Mouse (Mus musculus) forebrain, postnatal 0 days (tissue): ENCODE data around the gene Nxpe2. TPM values are rescaled to one million over a fixed set of nuclear protein-coding genes. Genes with fewer than 3 reads are reported as not detected.
A peak's percentile ranks its signal among the peaks of the same experiment; 100 is the strongest.
"Not testable (repeated sequence)": the region's sequence is repeated elsewhere in the genome, so short reads cannot be mapped to it uniquely, and the experiment has no call there.

Experiments
- ATAC-seq: fragments of 200-750 bp; cut with Nextera tagmentation; 2 replicates; pipeline ENCODE4 v1.8.0; 2017; ENCODE audit warnings: mild to moderate bottlenecking, moderate library complexity
- DNase-seq: peaks from one replicate; pipeline ENCODE4 v3.0.0-alpha.2; 2015
- H3K27ac ChIP-seq: fragments of 300-500 bp; sonication (generic); 2 replicates; pipeline ENCODE4 v1.5.1; 2014; ENCODE audit warnings: low read depth, mild to moderate bottlenecking, antibody characterized with exemption, low read length, moderate library complexity, mixed read lengths
- H3K27me3 ChIP-seq: fragments of 300-500 bp; sonication (generic); 2 replicates; pipeline ENCODE4 v1.6.1; 2014; ENCODE audit warnings: mild to moderate bottlenecking, low read length, mixed read lengths; ENCODE audit not compliant: insufficient read depth
- H3K36me3 ChIP-seq: fragments of 300-500 bp; sonication (generic); 2 replicates; pipeline ENCODE4 v1.6.1; 2014; ENCODE audit warnings: mild to moderate bottlenecking, moderate library complexity; ENCODE audit not compliant: insufficient read depth
- H3K4me1 ChIP-seq: fragments of 300-500 bp; sonication (generic); 2 replicates; pipeline ENCODE4 v1.6.1; 2014; ENCODE audit warnings: antibody characterized with exemption; ENCODE audit not compliant: insufficient read depth
- H3K4me2 ChIP-seq: fragments of 300-500 bp; sonication (generic); 2 replicates; pipeline ENCODE4 v1.6.1; 2014; ENCODE audit warnings: low read depth, mild to moderate bottlenecking, moderate library complexity
- H3K4me3 ChIP-seq: fragments of 300-500 bp; sonication (generic); 2 replicates; pipeline ENCODE4 v1.5.1; 2014; ENCODE audit warnings: low read depth, low read length, mixed read lengths
- H3K9ac ChIP-seq: fragments of 300-500 bp; sonication (generic); 2 replicates; pipeline ENCODE4 v1.6.1; 2014; ENCODE audit warnings: mild to moderate bottlenecking
- H3K9me3 ChIP-seq: fragments of 300-500 bp; sonication (generic); 2 replicates; pipeline ENCODE4 v1.6.1; 2016; ENCODE audit warnings: low read length
- CTCF ChIP-seq: sonication (generic); IDR thresholded peaks from 2 replicates; pipeline ENCODE4 v1.5.1; 2016; ENCODE audit warnings: antibody characterized with exemption, control low read depth, low read depth
- WGBS: fragments of 180-500 bp; shearing (Covaris S2); extraction: QIAGEN DNeasy Blood & Tissue Kit; methylation state at CpG from one replicate; pipeline ENCODE4 v1.1.7; 2014; 5-methylcytosine and 5-hydroxymethylcytosine counted together
- polyA plus RNA-seq: library from polyadenylated mRNA; unstranded; fragments of >200 nt; fragmentation: Nextera tagmentation; extraction: Ambion mirVana; gene quantifications from 2 replicates; pipeline ENCODE4 v1.2.1, GENCODE M21; 2015
- total RNA-seq: library from RNA; depleted of rRNA; stranded (reverse); fragments of >200 nt; gene quantifications from 2 replicates; pipeline ENCODE4 v1.2.3, GENCODE M21; 2014

The Nxpe2 gene
- total and polyA plus RNA-seq, 2 experiments from 2014 or later: 0.38 TPM; not detected in 1

GRCm38 (mm10) chr9:48338783-48339455 is 14.3 kb downstream of the Nxpe2 start:
- no peak for TF ChIP-seq CTCF
- 82% methylated on average over 4 of the region's 4 CpGs for WGBS
- H3K27me3 ChIP-seq: no peaks in the 10 kb centered on the region

GRCm38 (mm10) chr9:48329597-48329996 is 23.7 kb downstream of the Nxpe2 start:
- H3K9ac ChIP-seq: no peak overlapping the region
- no peaks in the 10 kb centered on the region for H3K4me1 ChIP-seq
- no peak for ATAC-seq
- no peak overlapping the region for H3K4me2 ChIP-seq
- 92% methylated on average over 7 of the region's 7 CpGs for WGBS
- no peak for DNase-seq
- H3K4me3 ChIP-seq: no peak overlapping the region
- no peaks in the 10 kb centered on the region for H3K36me3 ChIP-seq
- H3K27me3 ChIP-seq: no peaks in the 10 kb centered on the region
- H3K9me3 ChIP-seq: no peaks in the 10 kb centered on the region
- TF ChIP-seq CTCF: no peak
- no peak overlapping the region for H3K27ac ChIP-seq

More at GRCm38 (mm10) chr9:48338783-48339455, 14.3 kb downstream of the Nxpe2 start:
- DNase-seq (no peak), ATAC-seq (no peak)
- H3K36me3 ChIP-seq: no peaks in the 10 kb centered on the region
- H3K9me3 ChIP-seq: no peaks in the 10 kb centered on the region
- H3K4me1 ChIP-seq: no peaks in the 10 kb centered on the region
- no peak overlapping the region for H3K4me2 ChIP-seq
- no peak overlapping the region for H3K4me3 ChIP-seq
- no peak overlapping the region for H3K27ac ChIP-seq
- no peak overlapping the region for H3K9ac ChIP-seq

GRCm38 (mm10) chr9:48326338-48326737 is 26.9 kb downstream of the Nxpe2 start:
- no peak overlapping the region for H3K9ac ChIP-seq
- no peaks in the 10 kb centered on the region for H3K9me3 ChIP-seq
- no peaks in the 10 kb centered on the region for H3K27me3 ChIP-seq
- no peaks in the 10 kb centered on the region for H3K36me3 ChIP-seq
- WGBS: 95% methylated on average over 9 of the region's 9 CpGs
- H3K4me2 ChIP-seq: no peak overlapping the region
- ATAC-seq (no peak), DNase-seq (no peak)
- no peaks in the 10 kb centered on the region for H3K4me1 ChIP-seq
- no peak for TF ChIP-seq CTCF
- H3K4me3 ChIP-seq: no peak overlapping the region
- no peak overlapping the region for H3K27ac ChIP-seq

GRCm38 (mm10) chr9:48315825-48316224 is 37.4 kb downstream of the Nxpe2 start:
- ATAC-seq: no peak
- Histone ChIP-seq H3K9ac (no peak overlapping the region), H3K36me3 (no peaks in the 10 kb centered on the region), H3K4me2 (no peak overlapping the region), H3K4me1 (peaks cover 3% of the 10 kb centered on the region; the same call in 1 of the 2 replicates), H3K27ac (no peak overlapping the region), H3K9me3 (no peaks in the 10 kb centered on the region), H3K4me3 (no peak overlapping the region), H3K27me3 (no peaks in the 10 kb centered on the region)
- TF ChIP-seq CTCF: no peak
- DNase-seq: no peak
- 71% methylated on average over 1 of the region's 1 CpGs for WGBS

- peak; percentile 68 for DNase-seq
- Histone ChIP-seq H3K4me2 (peak overlapping the region; percentile 17; the same call in 1 of the 2 replicates), H3K27ac (peak overlapping the region; percentile 46; the same call in 1 of the 2 replicates), H3K9me3 (no peaks in the 10 kb centered on the region), H3K4me1 (peaks cover 3% of the 10 kb centered on the region; the same call in 1 of the 2 replicates), H3K27me3 (no peaks in the 10 kb centered on the region), H3K4me3 (0 out of 2 replicates have a peak overlapping the region, but pooled peaks have one; percentile 9), H3K36me3 (no peaks in the 10 kb centered on the region), H3K9ac (no peak overlapping the region)
- 8% methylated on average over 3 of the region's 3 CpGs for WGBS
- no peak for TF ChIP-seq CTCF
- ATAC-seq: peak; percentile 86
Measured at GRCm38 (mm10) chr9:48314194-48314593, 39.1 kb downstream of the Nxpe2 start.

- Histone ChIP-seq H3K9ac (no peak overlapping the region), H3K27ac (no peak overlapping the region), H3K27me3 (no peaks in the 10 kb centered on the region), H3K36me3 (no peaks in the 10 kb centered on the region), H3K9me3 (no peaks in the 10 kb centered on the region), H3K4me2 (no peak overlapping the region), H3K4me1 (peaks cover 3% of the 10 kb centered on the region; the same call in 1 of the 2 replicates), H3K4me3 (no peak overlapping the region)
- no peak for TF ChIP-seq CTCF
- WGBS: 85% methylated on average over 5 of the region's 5 CpGs
- DNase-seq (no peak), ATAC-seq (no peak)
Measured at GRCm38 (mm10) chr9:48311241-48311640, 42.0 kb downstream of the Nxpe2 start.

GRCm38 (mm10) chr9:48303564-48303963 is 49.7 kb downstream of the Nxpe2 start:
- H3K4me1 ChIP-seq, H3K27me3 ChIP-seq, H3K36me3 ChIP-seq, H3K4me2 ChIP-seq, ATAC-seq, H3K27ac ChIP-seq, DNase-seq, H3K9me3 ChIP-seq, H3K9ac ChIP-seq, H3K4me3 ChIP-seq: not testable (repeated sequence)
- 20% methylated on average over 5 of the region's 5 CpGs for WGBS
